Mouse (Mus musculus) spleen, postnatal 14 days (tissue): ENCODE data around the gene Kif19a.

Experiments used
- DNase-seq, 2 experiments: peaks; one replicate each; pipeline ENCODE4 v3.0.0; 2021 to 2022; ENCODE audit warnings: low spot score in 2 of 2

Gene Kif19a

DNA sequence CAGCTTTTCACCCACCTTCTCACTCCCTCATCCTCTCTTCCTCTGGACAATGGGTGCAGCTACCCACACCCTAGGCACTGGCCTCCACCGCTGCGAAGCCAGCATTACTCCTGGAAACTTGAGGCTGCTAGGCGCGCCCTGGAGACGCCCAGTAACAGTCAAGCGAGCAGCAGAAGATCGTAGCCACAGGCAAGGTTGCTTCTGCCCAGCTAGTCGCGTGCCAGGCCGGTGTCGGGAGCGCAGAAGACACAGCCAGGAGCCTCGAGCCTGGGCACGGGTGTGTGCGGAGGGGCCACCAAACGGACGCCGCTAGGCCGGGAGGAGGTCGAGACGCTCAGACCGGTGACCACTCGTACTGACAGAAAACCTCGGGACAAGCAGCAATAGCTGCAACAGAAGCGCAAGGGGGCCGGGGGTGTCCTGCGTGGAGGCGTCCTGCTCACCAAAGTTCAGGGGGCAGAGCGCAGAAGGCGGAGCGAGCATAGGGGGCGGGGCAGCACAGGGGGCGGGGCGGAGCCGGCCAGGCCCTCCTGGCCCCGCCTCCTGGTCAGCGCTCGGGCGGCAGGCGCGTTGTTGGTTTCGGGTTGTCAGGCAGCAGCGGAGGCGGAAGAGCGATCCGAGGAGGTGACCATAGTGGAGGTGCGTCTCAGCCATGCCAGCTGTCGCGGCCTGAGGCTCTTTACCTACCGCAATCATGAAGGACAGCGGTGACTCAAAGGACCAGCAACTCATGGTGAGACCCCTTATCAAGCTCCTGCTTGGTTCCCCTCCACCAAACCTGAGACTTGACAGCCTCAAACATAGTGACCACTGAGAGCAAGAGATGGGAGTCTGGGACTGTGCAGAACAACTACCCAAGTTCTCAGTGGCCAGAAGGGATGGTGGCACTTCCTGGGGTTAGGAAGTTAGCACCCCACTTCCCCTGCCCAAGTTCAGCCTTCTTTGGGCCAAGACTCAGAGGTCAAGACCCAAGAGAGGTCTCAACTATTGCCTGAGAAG is at the start of gene Kif19a:
Kif19a (plus strand) TSS at position 569 of the 999 bp plus-strand sequence.
- DNase-seq, result peak in 1 of 2 experiments; percentile 19

DNA sequence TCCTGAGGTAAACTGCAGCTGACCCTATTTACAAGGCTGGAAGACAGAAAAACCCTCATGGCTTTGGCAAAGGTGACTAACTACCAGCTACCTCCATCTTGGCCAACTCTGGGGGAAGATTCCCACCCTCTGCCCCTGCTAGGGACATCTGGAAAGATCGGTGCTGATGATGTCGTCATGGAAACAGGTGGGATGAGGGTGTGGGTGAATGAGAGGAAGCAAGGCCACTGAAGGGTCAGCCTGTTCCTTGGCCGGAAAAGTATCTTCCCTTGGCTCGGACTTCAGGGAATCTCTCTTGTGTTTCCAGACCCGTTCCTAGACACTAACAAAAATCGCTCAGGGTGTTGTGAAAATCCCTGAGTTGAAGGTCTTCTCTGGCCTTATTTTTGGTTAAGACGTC is 49.7 kb upstream of the Kif19a start:
- DNase-seq, result no peak

- no peak for DNase-seq
Observed at GRCm38 (mm10) chr11:114720535-114720934, 44.7 kb upstream of the Kif19a start.

DNA sequence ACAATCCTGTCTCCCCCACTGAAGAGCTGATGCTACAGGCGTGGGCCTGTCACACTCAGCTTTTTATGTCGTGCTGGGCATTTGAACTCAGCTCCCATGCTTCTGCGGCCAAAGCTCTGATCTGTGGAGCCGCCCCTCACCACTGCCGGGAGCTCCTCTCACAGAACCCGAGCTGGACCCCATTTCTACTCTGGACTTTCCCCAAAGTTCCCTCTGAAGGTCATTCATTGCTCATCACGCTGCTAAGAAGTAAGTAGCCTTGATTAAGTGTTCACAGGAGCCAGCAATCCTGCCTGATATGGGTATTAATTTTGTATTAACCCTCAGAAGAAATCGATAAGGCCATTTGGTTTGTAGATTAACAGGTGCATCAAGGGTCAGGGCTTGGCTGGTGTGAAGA is 42.8 kb upstream of the Kif19a start:
- DNase-seq, result no peak

DNA sequence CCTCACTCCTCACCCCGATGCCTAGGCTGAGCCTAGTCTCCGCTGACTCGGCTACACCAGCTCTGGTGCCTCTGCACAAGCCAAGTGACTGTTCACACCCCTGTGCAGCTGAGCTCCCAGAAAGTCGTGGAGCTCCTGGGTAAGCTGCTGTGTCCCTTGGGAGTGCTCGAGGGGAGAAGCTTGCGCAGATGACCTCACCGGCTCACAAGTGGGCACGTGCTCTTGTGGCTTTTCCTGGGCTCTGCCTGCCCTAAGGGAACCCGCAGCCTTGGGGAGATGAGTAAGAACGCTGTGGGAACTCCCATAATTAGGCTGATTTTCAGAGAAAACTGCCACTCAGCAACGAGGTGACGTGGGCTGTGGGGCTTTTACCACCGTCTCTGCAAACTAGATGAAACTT is 42.2 kb upstream of the Kif19a start:
- no peak for DNase-seq

GRCm38 (mm10) chr11:114724787-114725590 is 40.2 kb upstream of the Kif19a start:
- no peak for DNase-seq

GRCm38 (mm10) chr11:114726965-114727825 is 38.0 kb upstream of the Kif19a start, which contains the start of gene Dnaic2:
Gene Dnaic2 (plus strand): TSS chr11:114727408.
- no peak for DNase-seq

- DNase-seq, result no peak
Observed at GRCm38 (mm10) chr11:114727826-114728186, 37.4 kb upstream of the Kif19a start.

GRCm38 (mm10) chr11:114728333-114728732 is 36.9 kb upstream of the Kif19a start:
- DNase-seq, result no peak

DNA sequence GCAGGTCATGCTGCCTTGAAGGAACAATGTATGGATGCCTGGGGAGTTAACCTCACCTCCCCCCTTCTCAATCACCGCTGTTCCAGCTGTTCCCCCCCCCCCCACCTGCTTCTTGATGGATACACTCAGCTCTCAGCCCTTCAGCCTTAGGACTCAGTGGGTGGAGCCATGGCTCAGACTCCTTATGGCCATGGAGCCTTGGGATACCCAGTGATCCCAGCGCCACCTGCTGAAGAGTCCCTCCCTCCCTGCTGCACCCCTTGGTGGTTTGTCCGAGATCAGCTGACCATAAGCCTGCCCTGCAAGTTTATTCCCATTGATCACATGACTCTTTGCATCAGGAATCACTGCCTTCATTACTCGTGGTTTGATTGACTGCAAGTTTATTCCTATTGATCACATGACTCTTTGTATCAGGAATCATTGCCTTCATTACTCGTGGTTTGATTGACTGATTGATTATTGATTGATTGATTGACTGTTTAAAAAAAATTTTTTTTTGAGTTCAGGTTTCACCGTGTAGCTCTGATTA is 35.3 kb upstream of the Kif19a start:
- no peak for DNase-seq

- no peak for DNase-seq
Observed at GRCm38 (mm10) chr11:114731711-114732110, 33.5 kb upstream of the Kif19a start.

GRCm38 (mm10) chr11:114732890-114733289 is 32.3 kb upstream of the Kif19a start:
- DNase-seq, result no peak

DNA sequence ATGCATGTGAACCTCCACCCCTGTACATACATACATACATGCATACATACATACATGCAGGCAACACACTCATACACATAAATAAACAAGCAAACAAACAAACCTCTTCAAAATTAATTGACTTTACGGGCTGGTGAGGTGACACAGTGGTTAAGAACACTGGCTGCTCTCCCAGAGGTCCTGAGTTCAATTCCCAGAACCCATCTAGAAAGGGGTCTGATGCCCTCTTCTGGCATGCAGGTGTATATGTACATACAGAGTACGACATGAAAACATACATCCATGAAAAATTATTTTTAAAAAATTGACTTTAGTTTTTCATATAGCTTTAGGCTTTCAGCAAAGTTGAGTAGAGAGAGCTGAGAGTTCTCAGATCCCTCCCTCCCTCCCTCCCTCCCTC is 29.1 kb upstream of the Kif19a start:
- no peak for DNase-seq

GRCm38 (mm10) chr11:114736913-114737624 is 28.1 kb upstream of the Kif19a start:
- DNase-seq, result peak in 1 of 2 experiments; percentile 17

DNA sequence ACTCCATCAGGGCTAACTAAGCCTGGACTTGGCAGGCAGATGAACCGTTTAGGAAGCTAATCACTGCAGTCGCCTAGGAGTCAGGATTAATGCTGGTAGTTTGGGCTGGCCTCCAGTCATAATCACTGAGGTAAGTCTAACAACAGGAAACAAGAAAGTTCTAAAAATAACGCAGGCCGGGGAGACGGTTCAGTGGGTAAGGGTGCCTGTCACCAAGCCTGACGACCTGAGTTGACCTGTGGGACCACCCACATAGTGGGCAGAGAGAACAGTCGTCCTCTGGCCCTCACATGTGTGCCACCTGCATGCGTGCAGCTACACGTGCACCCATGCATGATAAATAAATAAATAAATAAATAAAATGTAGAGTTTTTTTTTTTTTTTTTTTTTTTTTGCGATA is 24.6 kb upstream of the Kif19a start:
- peak in 1 of 2 experiments; percentile 14 for DNase-seq

DNA sequence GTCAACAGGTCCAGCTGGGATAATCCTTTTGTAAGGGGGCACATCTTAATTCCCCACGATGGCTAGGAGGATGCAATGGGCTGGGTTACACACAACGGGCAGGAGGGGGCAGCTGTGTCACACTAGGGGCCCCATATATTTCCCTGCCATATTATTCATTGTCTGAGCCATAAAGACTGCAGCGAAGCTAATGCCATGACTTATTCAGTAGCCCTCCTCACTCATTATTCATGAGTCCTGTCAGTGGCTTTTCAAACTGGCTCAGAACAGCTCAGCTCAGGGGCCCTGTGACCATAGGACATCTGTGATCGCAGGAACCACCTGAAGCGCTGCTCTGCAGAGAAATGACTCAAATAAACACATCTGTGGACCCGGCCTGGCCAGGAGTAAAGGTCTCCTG is 23.7 kb upstream of the Kif19a start:
- DNase-seq, result no peak

DNA sequence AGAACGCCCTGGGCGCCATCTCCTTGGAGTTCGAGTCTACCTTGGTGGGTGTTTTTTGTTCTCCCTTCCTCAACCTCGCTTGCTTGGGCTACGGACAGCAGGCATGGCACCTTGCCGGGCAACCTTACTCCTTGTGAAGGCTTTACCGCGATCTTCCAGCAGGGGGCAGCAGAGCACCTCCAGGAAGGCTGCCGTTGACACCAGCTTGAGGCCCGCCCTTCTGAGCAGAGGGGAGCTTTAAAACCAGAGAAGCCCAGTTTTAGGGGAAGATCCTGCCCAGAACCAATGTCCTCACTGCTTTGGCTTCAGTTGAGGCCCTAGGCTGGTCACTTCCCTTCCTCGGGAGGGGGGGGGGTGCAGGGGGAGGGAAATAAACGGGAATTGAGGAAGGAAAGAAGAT is 20.1 kb upstream of the Kif19a start:
- DNase-seq, result peak; percentile 77 to 87

- no peak for DNase-seq
Observed at GRCm38 (mm10) chr11:114747564-114748138, 17.5 kb upstream of the Kif19a start.

DNA sequence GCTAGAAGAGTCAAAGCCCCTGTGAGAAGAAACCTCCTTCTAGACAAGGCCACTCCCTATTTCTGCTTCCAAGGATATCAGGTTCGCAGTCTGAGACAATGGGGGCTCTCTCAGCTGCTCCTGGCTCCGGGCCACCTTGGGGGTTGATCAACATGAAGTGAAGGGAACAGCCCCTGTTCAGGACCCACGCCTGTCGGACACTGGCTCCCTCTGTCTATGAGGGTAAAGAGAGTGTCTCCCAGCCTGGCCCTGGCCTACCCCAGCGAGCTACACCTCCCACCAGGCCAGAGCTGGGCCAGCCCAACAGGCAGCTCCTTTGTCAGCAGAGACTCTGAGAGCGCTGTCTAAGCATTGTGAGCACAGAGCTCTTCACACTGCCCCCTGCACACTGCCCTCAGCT is 4.7 kb downstream of the Kif19a start:
- no peak for DNase-seq

DNA sequence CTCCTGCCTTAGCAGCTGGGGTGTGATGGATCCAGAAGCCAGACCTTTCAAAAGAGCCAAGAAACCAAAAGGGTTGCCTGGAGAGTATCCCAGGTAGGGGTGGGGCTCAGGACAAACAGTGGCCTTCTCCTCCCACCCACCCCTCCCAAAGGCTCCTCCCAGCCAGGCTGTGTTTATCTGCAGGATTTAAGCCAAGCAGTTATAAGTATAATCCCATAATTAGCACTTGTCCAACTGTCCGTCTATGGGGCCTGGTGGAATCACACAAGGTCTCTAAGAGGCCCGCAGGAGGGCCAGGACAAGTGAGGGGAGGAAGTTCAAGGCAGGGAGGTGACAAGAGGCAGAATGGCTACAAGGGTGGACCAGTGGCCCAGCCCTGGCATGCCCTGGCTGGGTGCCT is 6.7 kb downstream of the Kif19a start:
- DNase-seq, result no peak
